Mouse (Mus musculus) C2C12 (cell line): Measurements from ENCODE around the gene Myt1l. TPM values are rescaled to one million over a fixed set of nuclear protein-coding genes. Genes with fewer than 3 reads are reported as not detected.

Source experiments
- H3K27me3 ChIP-seq: one replicate; pipeline ENCODE4 v1.6.1; 2011; ENCODE audit not compliant: control insufficient read depth, insufficient read depth, insufficient read length
- H3K36me3 ChIP-seq: one replicate; pipeline ENCODE4 v1.6.1; 2011; ENCODE audit not compliant: control insufficient read depth, insufficient read depth
- H3K4me3 ChIP-seq: one replicate; pipeline ENCODE4 v1.5.1; 2011; ENCODE audit warnings: mild to moderate bottlenecking, control low read depth; ENCODE audit not compliant: poor library complexity, insufficient read depth, severe bottlenecking
- H3K79me2 ChIP-seq: one replicate; pipeline ENCODE4 v1.6.1; 2011; ENCODE audit not compliant: control insufficient read depth, insufficient read depth
- H3K79me3 ChIP-seq: one replicate; pipeline ENCODE4 v1.6.1; 2011; ENCODE audit warnings: low read depth, control low read depth
- H3ac ChIP-seq: one replicate; pipeline ENCODE3; 2011; ENCODE audit warnings: low read depth; ENCODE audit not compliant: control insufficient read depth, insufficient read length
- CEBPB ChIP-seq: IDR thresholded peaks from one replicate; pipeline ENCODE4 v1.6.1; 2011; ENCODE audit warnings: low read depth, mild to moderate bottlenecking, control low read depth, moderate library complexity
- CTCF ChIP-seq: IDR thresholded peaks from one replicate; pipeline ENCODE4 v1.5.1; 2011; ENCODE audit not compliant: control insufficient read depth, insufficient read depth, insufficient read length
- FOSL1 ChIP-seq: IDR thresholded peaks from one replicate; pipeline ENCODE4 v1.8.0; 2011; ENCODE audit warnings: mild to moderate bottlenecking, low read length; ENCODE audit not compliant: poor library complexity, insufficient read depth, severe bottlenecking
- MAX ChIP-seq: IDR thresholded peaks from one replicate; pipeline ENCODE4 v1.6.1; 2011; ENCODE audit warnings: mild to moderate bottlenecking, control low read depth
- MYOD1 ChIP-seq: IDR thresholded peaks from one replicate; pipeline ENCODE4 v1.6.1; 2011; ENCODE audit warnings: low read depth; ENCODE audit not compliant: control insufficient read depth, insufficient read length
- MYOG ChIP-seq: IDR thresholded peaks from one replicate; pipeline ENCODE4 v1.6.1; 2011; ENCODE audit not compliant: control insufficient read depth, insufficient read length; ENCODE audit errors: extremely low read depth
- USF1 ChIP-seq: IDR thresholded peaks from one replicate; pipeline ENCODE4 v1.6.1; 2011; ENCODE audit warnings: low read depth, mild to moderate bottlenecking, control low read depth, moderate library complexity
- polyA plus RNA-seq: library from polyadenylated mRNA; unstranded; fragments of >200 nt; fragmentation: generic; extraction: Trizol; gene quantifications from one replicate; pipeline ENCODE4 v1.2.1, GENCODE M21; 2012; ENCODE audit warnings: missing spikeins

Myt1l gene
- polyA plus RNA-seq, 1 experiment, result not detected

DNA sequence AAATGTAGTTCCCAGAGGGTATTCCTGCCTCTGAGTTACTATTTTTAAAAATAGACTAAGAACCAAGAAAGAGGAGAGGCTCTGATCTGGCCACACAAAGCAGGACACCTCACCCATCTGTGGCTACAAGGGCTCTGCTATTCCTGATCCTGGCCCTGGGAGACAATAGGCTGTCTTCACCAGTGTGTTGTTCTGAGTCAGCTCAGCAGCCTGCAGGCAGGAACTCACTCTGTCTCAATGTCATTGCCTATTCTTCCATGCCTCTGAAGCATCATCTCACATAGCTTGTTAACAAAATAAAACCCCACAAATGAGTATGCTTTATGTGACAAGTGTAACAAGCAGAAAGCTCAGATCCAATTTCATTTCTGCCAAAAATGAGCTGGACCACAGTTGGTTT, 244.2 kb downstream of the Myt1l start:
- Histone ChIP-seq H3K4me3 (no peak overlapping the region), H3K36me3 (no peaks in the 10 kb centered on the region), H3K79me2 (no peaks in the 10 kb centered on the region), H3K27me3 (no peaks in the 10 kb centered on the region), H3K79me3 (no peaks in the 10 kb centered on the region), H3ac (no peak overlapping the region)
- no peak for TF ChIP-seq MYOG
- no peak for TF ChIP-seq CTCF
- TF ChIP-seq FOSL1, result no peak
- TF ChIP-seq CEBPB, result no peak
- no peak for TF ChIP-seq USF1
- TF ChIP-seq MAX, result no peak
- no peak for TF ChIP-seq MYOD1

DNA sequence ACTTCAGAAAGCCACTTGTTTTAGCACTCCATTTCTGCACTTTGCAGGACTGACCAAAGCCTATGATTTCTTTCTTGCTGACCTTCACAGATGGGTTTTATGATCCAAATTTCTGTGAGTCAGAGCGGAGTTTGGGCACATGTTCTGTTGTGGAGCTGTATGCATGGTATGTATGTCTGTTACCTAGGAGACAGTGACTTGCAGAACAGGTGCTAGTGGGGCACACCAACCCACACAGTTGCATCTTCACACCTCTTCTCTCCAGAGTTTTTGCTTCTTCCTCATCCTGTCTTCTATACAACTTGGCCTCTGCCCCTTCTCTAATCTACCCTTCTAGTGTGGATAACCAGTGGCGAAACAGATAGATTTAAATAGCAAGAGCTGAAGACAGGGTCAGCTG, 250.7 kb downstream of the Myt1l start:
- H3K36me3 ChIP-seq, result no peaks in the 10 kb centered on the region
- H3K79me2 ChIP-seq, result no peaks in the 10 kb centered on the region
- no peaks in the 10 kb centered on the region for H3K79me3 ChIP-seq
- no peaks in the 10 kb centered on the region for H3K27me3 ChIP-seq
- H3K4me3 ChIP-seq, result no peak overlapping the region
- TF ChIP-seq CEBPB (no peak), MYOD1 (no peak), MAX (no peak)
- no peak overlapping the region for H3ac ChIP-seq

DNA sequence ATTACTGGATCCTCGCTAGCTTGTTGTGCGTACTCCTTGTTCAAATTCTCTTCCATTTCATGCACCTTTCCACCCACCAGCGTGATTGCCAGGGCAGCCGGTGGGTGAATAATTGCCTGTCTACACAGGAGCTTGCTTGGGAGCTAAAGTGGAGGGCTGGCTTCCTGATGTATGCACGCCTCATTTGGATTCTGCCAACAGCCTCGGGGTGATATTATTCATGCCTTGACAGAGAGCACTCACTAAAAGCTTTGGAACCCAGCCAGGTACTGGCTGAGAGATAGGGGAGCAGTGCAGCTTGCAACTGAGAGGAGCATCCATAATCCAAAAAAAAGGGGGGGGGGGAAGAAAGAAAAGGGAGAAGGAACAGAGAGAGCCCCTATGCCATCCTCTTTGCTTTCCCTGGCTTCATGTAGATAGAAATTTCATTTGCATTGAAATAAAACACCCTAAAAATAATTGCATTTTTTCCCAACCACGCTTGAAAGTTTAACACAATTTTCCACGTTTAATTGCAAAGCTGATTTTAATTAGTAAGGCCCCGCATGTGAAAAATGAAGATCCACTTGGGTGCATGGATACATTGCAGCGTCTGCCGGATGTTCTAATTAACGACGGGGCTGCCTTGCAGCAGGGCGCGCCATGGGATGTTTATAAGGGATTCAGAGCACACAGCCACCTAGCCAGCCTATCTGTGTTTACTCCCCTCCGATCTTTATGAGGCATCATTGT, 261.3 kb downstream of the Myt1l start:
- TF ChIP-seq MYOG, result no peak
- no peak for TF ChIP-seq MYOD1
- TF ChIP-seq USF1, result no peak
- no peak for TF ChIP-seq CTCF

DNA sequence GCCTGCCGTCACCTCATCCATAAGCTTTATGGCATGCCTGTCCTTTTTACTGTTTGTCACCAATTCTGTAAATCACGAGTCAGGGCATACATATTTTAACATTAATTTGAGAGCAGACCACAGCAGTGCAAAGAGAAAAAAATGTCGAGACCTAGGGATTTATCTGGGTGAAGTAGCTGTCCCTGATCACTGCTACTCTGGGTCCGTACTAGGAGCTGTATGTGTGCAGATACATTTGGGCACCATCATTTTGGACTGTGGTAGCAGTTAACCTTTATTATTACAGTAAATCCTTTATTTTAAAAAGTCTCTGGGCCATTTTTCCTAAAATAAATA, 261.8 kb downstream of the Myt1l start:
- Histone ChIP-seq H3K79me3 (no peaks in the 10 kb centered on the region), H3ac (no peak overlapping the region), H3K79me2 (no peaks in the 10 kb centered on the region), H3K27me3 (no peaks in the 10 kb centered on the region), H3K4me3 (no peak overlapping the region), H3K36me3 (no peaks in the 10 kb centered on the region)
- TF ChIP-seq MAX (no peak), FOSL1 (no peak), MYOG (no peak), CEBPB (no peak), USF1 (no peak), CTCF (no peak), MYOD1 (no peak)

More for the DNA sequence above, 261.3 kb downstream of the Myt1l start:
- H3K79me3 ChIP-seq, result no peaks in the 10 kb centered on the region
- no peaks in the 10 kb centered on the region for H3K27me3 ChIP-seq
- H3K4me3 ChIP-seq, result no peak overlapping the region
- no peak overlapping the region for H3ac ChIP-seq
- no peaks in the 10 kb centered on the region for H3K36me3 ChIP-seq
- H3K79me2 ChIP-seq, result no peaks in the 10 kb centered on the region

DNA sequence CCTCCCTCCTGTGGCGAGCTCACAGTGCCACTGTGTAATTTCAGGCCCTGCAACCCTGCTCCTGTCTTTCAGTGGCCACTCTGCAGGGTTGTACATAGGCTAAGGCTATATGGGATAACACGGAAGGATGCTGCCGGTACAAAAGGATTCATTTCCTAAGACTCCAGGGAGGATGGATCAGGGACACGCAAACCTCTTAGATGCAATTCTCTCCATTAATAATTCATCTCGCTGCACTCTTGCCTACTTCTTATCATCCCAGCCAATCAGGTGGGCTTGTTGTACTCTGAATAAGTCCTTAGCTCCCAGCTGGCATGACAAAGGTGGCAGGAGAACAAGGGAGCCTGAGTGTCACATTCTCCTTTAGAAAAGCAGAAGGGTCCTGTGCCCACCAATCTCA, 264.8 kb downstream of the Myt1l start:
- Histone ChIP-seq H3K27me3 (no peaks in the 10 kb centered on the region), H3K79me3 (no peaks in the 10 kb centered on the region), H3K79me2 (no peaks in the 10 kb centered on the region), H3ac (no peak overlapping the region), H3K4me3 (no peak overlapping the region), H3K36me3 (no peaks in the 10 kb centered on the region)
- TF ChIP-seq CTCF (no peak), MYOG (no peak), MYOD1 (no peak), CEBPB (no peak), MAX (no peak), FOSL1 (no peak), USF1 (no peak)

DNA sequence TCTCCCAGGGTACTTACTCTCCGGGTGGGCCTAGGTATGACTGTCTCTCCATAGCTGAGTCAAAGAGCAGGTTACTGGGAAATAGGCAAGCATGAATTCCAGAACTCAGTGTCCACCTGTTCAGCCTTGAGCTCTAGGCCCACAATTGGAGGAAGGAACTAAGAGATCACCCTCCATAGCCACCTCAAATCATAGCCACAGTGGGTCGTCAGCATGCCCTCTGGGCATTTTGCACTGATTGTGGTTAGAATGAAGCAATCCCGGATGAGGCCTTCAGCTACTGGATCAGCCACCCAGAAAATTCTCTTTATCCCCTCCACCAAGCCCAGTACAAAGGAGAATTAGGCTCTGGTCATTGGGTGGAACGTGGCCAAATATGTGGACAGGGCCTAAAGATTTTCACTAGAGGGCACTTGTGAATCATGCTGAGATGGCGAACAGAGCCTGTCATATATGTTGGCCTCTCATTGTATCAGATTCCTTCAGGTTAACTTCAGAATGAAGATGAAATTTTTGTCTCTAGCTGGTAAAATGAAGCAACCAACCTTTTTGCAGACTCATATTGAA, 267.0 kb downstream of the Myt1l start:
- H3ac ChIP-seq, result no peak overlapping the region
- no peaks in the 10 kb centered on the region for H3K27me3 ChIP-seq
- H3K79me3 ChIP-seq, result no peaks in the 10 kb centered on the region
- H3K36me3 ChIP-seq, result no peaks in the 10 kb centered on the region
- no peak overlapping the region for H3K4me3 ChIP-seq
- no peak for TF ChIP-seq MYOG
- TF ChIP-seq USF1, result no peak
- no peak for TF ChIP-seq MYOD1
- TF ChIP-seq CEBPB, result no peak
- no peak for TF ChIP-seq CTCF
- TF ChIP-seq FOSL1, result no peak
- no peak for TF ChIP-seq MAX
- no peaks in the 10 kb centered on the region for H3K79me2 ChIP-seq
